Mouse (Mus musculus) MEL (cell line): Measurements from ENCODE around the gene Fchsd2.

Experiments
- CTCF ChIP-seq, 3 experiments: IDR thresholded peaks in 2 of 3; conservative IDR thresholded peaks in 1 of 3; 2 replicates each; pipeline ENCODE4 v1.5.1; 2011 to 2012; ENCODE audit warnings: low read length in 3 of 3, low read depth in 2 of 3, mild to moderate bottlenecking in 2 of 3, improper control_type of control experiment in 1 of 3, inconsistent platforms in 1 of 3, mixed read lengths in 1 of 3, moderate library complexity in 1 of 3; ENCODE audit not compliant: control insufficient read depth in 1 of 3, insufficient read depth in 1 of 3, poor library complexity in 1 of 3, severe bottlenecking in 1 of 3
- E2F4 ChIP-seq: IDR thresholded peaks from 2 replicates; pipeline ENCODE4 v1.6.1; 2011; ENCODE audit warnings: low read depth, low read length, improper control_type of control experiment, borderline replicate concordance
- ELF1 ChIP-seq: IDR thresholded peaks from 2 replicates; pipeline ENCODE4 v1.6.1; 2014; ENCODE audit warnings: low read depth, mild to moderate bottlenecking, inconsistent platforms, low read length, improper control_type of control experiment, moderate library complexity
- HCFC1 ChIP-seq: IDR thresholded peaks from 2 replicates; pipeline ENCODE4 v1.6.1; 2012; ENCODE audit warnings: low read depth, mild to moderate bottlenecking, inconsistent platforms, low read length, improper control_type of control experiment, moderate library complexity
- SIN3A ChIP-seq: IDR thresholded peaks from 2 replicates; pipeline ENCODE4 v1.6.1; 2012; ENCODE audit warnings: low read length, improper control_type of control experiment, inconsistent platforms
- TAL1 ChIP-seq: IDR thresholded peaks from 2 replicates; pipeline ENCODE4 v1.6.1; 2012; ENCODE audit warnings: mild to moderate bottlenecking, inconsistent platforms, low read length, moderate library complexity, mixed read lengths
- USF1 ChIP-seq: IDR thresholded peaks from 2 replicates; pipeline ENCODE4 v1.6.1; 2014; ENCODE audit warnings: low read depth, mild to moderate bottlenecking, inconsistent platforms, low read length, improper control_type of control experiment, moderate library complexity
- ZKSCAN1 ChIP-seq: IDR thresholded peaks from 2 replicates; pipeline ENCODE4 v1.6.1; 2012; ENCODE audit warnings: low read depth, mild to moderate bottlenecking, inconsistent platforms, low read length, improper control_type of control experiment, moderate library complexity

DNA sequence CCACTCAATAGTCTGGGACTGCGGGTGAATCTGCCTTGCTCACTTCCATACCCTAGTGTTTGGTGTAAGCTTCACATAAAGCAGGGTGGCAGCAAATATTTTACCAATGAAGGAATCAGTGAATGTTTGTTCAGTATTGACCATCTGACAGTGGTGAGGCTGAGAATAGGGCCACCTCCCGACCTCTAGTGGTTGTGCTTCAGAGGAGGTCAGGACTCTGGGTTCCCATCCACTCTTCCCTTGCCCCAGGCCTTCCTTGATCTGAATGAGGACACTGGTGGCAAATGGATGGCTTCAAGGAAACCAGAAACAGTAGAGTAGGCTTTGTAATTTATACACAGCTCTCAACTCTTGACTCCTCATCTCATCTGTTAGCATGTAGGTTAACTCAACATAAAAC lies 14.0 kb downstream of the Fchsd2 start:
- TF ChIP-seq TAL1 (no peak), ZKSCAN1 (no peak), SIN3A (no peak), E2F4 (no peak), USF1 (no peak), CTCF (IDR thresholded peaks at IDR 0.05 in 2 of 3, conservative IDR thresholded peaks at IDR 0.05 in 1 of 3; ENCODE audit: control insufficient read depth in 1 of 3, insufficient read depth in 1 of 3, low read depth in 2 of 3, low read length in 3 of 3, poor library complexity in 1 of 3, severe bottlenecking in 1 of 3) (no peak), HCFC1 (no peak), ELF1 (no peak)
